ENCODE assay signal across 16 mouse cellular contexts in genomic region chr14:31345367-31345766, GRCm38 (mm10). TPM values are rescaled to one million over a fixed set of nuclear protein-coding genes. Genes with fewer than 3 reads are reported as not detected.
"Had no signal": no experiment of that assay in that cellular context is flagged by ENCODE, and none has a peak within 500 bp of the region (broad histone marks: within the 10 kb centered on the region; RNA-seq: fewer than 3 reads in every experiment).

No protein-coding gene starts in this region.

- H3K4me2 ChIP-seq: limb, embryonic 13.5 days; lung, embryonic 14.5 days; midbrain, embryonic 11.5 days had no signal

- H3K9me3 ChIP-seq: limb, embryonic 10.5 days; limb, embryonic 13.5 days; megakaryocyte, embryonic 14.5 days had no signal

- H3K4me1 ChIP-seq: limb, embryonic 10.5 days; limb, embryonic 13.5 days had no signal

- H3K27ac ChIP-seq: limb, embryonic 10.5 days; limb, embryonic 13.5 days; macrophage; stomach, postnatal 0 days had no signal

- H3K4me3 ChIP-seq: limb, embryonic 10.5 days; limb, embryonic 13.5 days; megakaryocyte, embryonic 14.5 days had no signal

- H3K9ac ChIP-seq: limb, embryonic 13.5 days; lung, embryonic 14.5 days had no signal

- H3K27me3 ChIP-seq: limb, embryonic 13.5 days; megakaryocyte, embryonic 14.5 days had no signal

- DNase-seq: kidney, adult 18-20 months; kidney, adult 9 months; kidney, postnatal 14 days; kidney, postnatal 4 days; lung, embryonic 14.5 days; midbrain, embryonic 14.5 days; thymus, adult 2 months; thymus, postnatal 25 days had no signal

- ATAC-seq: intestine, embryonic 16.5 days; lung, postnatal 0 days had no signal

RNA-seq across cellular contexts. Expression of gene Dnah1, which starts 21.7 kb away (rescaled TPM):
- polyA plus RNA-seq: macrophage had no signal
